Mouse (Mus musculus): ENCODE results near the gene H2-Ab1.

Gene H2-Ab1

DNA sequence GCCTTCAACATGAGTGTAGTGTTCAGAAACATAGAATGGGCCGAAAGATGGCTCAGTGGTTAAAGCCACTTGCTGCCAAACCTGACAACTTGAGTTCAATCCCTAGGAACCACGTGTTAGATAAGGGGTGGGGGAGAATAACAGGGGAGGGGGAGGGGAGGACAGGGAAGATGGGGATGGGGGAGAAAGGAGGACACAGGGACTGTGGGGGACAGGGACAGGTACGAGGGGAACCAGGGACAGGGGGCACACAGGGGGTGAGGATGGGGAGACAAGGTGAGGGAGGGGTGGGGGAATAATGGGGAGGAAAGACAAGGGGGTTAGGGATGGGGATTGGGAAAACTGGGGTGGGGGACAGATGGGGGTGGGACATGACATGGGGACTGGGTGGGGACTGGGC is 17.1 kb upstream of the H2-Ab1 start:
- no peak for DNase-seq

DNA sequence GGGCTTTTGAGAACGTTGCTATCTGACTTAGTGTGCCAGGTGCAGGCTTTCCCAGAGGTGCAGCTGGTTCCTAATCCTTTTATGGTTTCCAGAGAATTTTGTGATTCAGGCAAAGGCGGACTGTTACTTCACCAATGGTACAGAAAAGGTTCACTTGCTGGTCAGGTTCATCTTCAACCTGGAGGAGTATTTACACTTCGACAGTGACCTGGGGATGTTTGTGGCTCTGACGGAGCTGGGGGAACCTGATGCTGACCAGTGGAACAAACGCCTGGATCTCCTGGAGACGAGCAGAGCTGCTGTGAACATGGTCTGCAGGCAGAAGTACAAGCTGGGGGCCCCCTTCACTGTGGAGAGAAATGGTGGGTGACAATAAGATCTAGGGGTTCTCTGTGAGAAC is 16.6 kb upstream of the H2-Ab1 start:
- no peak for DNase-seq

DNA sequence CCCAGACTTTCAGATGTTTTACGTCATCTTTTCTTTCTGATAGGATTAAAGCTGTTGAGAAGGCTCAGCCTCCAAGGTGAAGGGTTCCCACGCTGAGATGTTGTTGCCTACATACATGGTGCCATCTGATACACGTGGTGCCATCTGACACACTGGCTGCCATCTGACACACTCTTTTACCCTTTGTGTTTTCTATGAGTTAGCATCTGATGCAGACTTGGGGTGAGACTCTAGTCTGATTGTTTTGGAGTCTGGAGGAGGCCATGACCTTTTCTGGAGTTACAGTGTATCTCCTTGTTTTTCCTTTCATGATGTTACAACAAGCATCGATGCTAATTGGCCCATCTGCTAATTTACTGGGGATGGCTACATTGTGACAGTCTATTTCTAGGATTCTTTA is 12.8 kb upstream of the H2-Ab1 start:
- no peak for DNase-seq

DNA sequence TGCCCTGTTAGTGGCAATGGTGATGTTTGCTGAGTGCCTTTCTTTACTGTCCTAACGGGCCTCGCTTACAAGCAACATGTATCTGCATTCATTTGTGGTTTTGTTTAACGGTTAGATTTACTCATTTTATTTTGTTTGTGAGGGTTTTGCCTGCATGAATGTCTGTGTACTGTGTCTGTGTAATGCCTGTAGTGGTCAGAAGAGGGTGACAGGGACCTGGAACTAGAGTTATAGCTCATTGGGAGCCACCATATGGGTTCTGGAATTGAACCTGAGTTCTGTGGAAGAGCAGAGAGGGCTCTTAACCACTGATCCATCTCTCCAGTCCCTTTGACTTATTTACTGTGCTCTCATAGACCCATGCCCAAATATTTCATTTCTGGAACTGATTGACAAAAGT is 10.4 kb upstream of the H2-Ab1 start:
- DNase-seq, result no peak

DNA sequence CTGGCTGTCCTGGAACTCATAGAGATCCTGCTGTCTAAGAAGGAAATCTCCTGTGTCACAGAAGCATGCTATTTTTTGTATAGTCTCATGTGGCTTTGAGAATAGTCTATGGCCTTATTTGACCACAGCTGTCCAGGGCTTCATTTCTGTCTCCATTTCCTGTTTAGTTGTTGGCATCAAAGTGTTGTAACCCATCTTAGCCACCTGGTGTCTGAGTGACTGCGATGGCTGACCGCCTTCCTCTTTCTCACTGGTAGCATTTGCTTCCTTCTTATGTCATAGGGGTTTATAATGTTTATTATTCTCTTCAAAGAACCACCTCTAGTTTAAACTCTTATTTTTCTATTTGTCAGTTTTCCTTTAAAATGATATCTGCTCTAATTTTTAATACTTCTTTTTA is 8.7 kb upstream of the H2-Ab1 start:
- no peak for DNase-seq

DNA sequence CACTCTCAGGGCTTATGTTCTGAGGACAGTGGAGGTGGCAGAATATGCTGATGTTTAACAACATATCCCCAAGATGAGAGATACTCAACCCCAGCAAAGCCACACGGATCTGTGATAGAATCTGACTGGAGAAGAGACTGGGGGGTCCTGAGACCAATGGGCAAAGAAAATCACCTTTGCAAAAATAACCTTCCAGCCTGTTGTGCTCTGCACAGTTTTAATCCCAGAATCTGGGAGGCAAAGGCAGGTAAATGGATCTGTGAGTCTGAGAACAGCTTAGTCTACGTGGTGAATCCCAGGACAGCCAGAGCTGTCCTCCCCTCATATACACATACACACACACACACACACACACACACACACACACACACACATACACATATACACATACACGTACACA is 8.1 kb upstream of the H2-Ab1 start:
- DNase-seq, result no peak

DNA sequence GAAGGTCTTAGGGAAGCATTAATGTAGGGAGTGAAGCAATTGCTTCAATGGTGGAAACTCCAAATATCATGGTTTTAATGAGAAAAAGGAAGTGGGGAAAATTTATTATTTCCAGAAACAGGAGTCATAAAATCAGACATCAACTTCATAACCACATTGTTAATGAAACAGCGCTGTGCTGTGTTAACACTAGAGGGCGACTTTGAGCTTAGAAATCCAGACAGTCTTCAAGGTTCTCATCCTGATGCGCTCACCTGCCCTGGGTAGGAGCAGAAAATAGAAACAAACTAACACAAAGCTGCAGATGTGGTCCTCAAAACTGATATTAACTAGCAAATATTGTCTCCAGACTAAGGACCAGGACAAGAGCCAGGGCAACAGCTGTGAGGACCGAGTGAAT is 7.6 kb upstream of the H2-Ab1 start:
- peak; percentile 44 to 57 for DNase-seq

DNA sequence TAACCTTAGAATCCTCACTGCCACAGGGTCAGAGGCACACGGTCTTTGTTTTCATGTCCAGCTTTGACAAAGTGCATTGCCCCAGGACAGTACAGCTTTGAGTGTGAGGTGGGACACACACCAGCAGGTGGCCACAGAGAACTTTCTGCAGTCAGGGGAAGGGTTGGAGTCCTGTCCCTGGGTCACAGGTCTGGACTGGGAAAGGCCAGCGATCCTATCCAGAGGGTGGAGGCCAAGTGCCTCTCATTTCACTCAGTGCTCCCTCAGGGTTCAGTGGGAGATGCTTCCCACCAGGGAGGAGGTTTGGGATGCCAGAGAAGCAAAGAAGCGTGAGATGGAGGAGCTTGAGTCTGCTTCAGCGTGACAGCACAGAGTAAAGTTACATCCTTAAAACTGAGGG is 5.8 kb upstream of the H2-Ab1 start:
- DNase-seq, result no peak

DNA sequence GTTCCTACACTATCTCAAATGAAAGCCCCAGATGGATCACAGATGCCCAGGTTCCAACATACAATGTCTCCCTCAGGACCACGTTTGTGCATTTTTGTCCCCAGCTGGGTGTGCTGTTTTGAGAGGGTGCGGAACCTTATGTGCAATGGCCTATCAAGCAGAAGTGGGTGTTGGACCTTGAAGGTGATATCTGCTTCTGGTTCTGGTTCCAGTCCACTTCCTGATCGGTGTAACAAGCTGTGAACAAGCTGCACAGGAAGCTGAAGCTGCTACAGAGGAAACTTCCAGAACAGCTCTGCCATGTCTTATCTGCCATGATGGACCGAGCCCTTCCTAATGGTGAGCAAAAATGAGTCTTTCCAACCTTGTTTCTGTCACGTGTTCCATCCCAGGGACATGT is 988 bp upstream of the H2-Ab1 start:
- no peak for DNase-seq

DNA sequence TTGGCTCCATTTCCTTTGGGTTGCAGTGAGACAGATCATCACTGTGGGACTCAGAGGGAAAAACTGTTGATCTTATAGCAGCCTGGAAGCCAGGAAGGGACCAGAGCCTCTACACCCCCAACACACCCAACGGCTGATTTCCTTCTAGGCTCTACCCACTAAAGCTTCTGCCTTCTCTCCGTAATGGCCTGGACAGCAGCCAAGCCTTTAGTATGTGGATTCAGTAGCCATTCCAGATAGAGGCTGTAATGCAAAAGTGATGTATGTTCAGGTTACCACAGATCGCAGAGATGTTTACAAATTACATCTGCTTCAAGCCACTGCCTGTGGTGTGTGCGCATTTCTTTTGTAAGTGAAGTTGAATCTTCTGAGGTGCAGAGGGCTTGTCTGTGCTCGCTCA is 3.1 kb downstream of the H2-Ab1 start:
- DNase-seq, result no peak

DNA sequence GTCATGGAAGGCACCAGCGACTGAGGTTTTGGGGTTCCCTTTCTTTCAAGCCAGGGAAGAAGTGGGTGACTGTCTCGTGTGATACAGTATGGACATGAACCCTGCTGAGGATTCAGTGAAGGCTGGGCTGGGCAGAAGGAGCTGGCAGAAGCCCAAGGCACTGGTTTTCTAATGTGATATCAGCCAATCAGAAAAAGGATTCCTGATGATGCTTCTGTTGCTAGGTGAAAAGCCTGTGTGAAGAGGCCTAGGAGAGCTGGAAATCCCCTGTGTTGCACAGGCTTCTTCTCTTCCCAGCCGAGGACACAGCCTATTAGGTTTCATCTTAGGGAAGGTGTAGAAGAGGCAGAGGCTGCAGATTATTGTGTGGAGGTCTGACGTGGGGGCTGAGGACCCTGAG is 4.0 kb downstream of the H2-Ab1 start:
- DNase-seq, result peak; percentile 77 to 86

DNA sequence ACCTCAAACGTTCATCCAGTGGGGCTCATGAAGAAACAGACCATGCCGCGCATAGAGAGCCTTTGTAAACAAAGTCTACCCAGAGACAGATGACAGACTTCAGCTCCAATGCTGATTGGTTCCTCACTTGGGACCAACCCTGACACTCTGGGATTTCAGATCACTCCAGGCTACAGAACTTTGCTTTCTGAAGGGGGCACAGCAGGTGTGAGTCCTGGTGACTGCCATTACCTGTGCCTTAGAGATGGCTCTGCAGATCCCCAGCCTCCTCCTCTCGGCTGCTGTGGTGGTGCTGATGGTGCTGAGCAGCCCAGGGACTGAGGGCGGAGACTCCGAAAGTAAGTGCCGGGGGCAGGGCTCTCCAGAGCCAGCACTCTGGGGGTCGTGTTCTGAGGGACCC is 5.6 kb downstream of the H2-Ab1 start:
- peak; percentile 72 to 82 for DNase-seq

DNA sequence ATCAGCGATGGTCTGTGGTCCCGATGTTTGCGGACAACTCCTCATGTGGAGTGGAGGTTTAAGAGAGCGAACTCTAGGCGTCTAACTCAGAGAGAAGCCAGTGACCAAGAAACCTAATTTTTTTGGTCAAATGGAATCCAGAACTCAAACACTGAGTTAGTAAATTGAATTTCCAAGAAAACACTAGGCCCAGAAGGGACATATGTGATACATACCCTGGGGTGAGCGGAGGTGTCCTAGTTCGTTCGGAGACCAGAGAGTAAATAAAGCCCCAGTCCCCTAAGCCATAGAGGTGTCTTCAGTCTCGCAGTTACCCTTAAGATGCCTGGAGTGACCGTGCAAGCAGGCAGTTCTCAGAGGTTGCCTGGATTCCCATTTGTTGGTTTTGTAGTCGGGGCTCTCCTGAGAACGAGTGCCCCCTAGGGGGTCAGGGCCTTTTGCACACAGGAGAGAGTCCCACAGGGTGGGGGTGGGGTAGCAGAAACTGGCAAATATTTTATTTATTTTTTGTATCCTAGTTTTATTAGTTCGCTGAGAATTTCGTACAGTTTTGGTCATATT is 6.4 kb downstream of the H2-Ab1 start:
- DNase-seq, result peak; percentile 55 to 61

DNA sequence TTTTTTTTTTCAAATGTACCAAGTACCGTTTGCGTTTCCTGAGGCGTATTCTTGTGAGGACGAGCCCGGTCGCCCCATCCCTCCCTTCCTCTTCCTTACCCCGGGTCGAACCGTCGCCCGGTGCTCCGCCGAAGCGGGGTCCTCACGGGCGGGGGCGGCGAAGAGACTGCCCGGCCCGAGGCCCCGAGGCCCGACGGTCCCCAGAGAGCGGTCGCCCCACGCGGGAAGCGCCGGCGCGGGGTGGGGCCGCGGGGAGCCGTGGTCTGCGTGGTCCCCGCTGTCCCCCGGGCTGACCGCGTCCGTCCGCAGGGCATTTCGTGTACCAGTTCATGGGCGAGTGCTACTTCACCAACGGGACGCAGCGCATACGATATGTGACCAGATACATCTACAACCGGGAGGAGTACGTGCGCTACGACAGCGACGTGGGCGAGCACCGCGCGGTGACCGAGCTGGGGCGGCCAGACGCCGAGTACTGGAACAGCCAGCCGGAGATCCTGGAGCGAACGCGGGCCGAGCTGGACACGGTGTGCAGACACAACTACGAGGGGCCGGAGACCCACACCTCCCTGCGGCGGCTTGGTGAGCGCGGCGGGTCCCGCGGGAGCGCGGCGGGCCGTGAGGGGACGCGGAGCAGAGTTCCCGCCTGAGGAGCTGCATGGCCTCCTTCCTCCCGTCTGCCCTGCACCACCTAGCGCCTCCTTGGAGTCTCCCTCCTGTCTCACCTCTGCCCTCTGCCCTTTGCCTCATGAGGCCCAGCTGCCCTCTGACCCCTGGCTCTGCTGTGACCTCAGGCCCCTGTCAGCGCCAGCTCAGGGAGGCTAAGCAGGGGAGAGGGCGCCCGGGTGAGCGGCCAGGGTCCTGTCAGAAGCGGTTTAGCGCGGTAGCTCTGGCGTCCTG is 7.2 kb downstream of the H2-Ab1 start:
- no peak for DNase-seq

DNA sequence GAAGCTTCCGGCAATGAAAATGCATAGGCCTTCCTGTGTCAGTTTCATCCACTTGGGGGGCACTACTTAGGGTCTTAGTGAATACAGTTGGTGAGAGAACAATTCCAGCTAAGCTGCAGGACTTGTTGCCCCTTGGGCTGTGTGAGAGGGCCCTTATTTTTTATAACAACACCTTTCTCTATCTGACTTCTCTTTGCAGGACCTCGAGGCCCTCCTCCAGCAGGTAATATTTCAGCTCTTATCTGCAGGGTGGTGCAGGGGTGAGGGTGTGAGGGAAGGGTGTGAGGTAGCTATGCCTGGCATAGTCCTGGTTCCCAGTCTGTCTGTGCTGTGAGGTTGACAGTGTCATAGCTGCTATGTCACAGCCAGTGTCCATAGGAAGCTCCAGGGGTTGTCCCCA is 10.8 kb downstream of the H2-Ab1 start:
- DNase-seq, result no peak

DNA sequence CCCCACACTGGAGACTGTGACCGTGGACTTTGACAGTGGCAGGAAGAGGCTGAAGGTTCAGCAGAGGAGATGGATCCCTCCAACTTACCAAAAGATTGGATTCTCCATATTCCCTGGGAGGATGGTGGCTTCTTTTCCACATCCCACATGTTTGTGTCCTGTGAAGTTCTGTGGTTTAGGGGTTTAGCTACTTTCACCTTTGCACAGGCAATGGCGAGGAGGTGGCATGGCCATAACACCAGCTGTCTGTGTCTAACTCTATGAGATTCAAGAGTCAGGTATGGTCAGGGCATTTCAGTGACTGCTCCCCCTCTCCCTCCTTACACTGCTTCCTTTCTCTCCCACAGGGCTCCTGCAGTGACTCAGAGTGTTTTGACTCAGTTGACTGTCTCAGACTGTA is 11.3 kb downstream of the H2-Ab1 start:
- DNase-seq, result no peak

DNA sequence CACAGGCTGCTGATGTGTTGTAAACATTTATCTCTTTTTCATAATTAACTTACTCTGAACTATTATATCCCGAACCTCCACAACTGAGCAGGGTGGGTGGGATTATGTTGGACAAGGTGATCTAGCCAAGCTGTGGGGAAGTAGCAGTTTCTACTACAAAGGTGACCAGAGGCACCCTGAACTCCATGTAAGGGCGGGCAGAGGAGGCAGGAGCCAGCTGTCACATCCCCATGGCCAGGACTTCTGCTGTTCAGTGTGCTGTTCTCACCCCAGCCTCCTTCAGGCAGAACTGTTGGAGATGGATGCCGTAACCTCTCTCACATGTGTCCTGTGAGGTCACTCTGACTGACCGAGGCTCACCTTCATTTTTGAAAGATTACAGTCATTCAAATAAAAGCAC is 12.3 kb downstream of the H2-Ab1 start:
- no peak for DNase-seq

DNA sequence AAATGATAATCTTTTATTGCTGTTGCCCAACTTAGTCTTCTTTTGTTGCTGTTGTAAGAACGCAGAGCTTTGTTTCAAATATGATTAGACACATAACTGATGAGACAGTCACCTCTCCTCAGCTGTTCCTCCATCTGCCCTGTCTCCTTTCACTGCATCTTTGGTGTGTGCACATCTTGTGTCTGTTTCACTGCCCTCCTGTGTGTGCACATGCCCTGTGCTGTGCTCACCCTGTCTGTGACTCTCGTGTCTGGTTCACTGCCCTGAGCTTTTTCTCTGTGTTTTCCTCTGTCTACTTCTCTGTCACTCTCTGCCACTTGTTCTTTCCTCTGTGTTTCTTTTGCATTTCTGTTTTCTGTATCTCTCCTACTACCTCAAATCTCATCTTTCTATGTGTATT is 12.7 kb downstream of the H2-Ab1 start:
- no peak for DNase-seq

DNA sequence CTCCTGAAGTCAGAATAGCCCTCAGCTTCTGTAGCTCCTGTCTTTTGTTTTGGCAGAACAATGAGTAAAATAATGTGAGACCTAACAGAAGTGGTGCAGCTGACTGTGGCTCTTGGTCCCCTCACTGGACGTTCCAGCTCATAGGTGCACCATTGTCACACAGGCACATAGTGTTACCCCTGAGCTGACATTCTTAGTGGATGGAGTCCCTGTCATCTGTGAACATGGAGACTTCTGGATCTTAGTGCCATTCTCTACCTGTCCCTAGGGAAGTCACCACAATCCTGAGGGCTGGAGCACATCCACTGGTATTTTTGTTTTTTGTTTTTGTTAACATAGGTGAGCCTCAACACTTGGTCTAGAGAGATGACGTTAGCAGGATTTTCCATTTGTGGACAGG is 13.5 kb downstream of the H2-Ab1 start:
- DNase-seq, result no peak

DNA sequence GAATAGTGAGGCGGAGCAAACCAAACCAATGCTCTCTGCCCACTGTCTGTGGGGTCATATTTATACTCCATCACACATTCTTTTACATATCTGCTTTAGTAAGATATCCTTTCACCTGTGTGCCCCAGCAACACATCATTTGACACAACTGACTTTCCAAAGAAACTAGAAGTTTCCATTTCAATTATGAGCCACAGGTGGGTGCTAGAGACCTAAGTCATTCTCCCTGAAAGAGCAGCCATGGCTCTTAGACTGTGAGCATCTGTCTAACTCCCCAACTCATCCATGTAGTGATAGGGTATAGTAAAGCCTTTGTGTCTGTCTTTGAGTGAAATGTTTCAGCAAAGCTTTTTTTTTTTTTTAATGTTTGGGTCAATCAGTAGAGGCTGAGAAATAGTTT is 14.6 kb downstream of the H2-Ab1 start:
- DNase-seq, result no peak

DNA sequence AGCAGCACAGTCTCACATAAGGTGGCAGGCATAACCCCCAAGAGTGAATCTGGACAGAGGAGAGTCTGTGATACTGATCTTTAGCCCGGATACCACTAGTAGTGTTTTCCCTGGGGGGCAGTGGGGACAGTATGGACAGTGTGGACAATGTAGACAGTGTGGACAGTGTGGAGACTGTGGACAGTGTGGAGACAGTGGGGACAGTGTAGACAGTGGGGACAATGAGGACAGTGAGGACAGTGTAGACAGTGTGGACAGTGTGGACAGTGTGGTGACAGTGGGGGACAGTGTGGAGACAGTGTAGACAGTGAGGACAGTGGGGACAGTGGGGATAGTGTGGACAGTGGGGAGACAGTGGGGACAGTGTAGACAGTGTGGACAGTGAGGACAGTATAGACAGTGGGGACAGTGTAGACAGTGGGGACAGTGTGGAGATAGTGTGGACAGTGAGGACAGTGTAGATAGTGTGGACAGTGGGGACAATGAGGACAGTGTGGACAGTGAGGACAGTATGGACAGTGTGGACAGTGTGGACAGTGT is 23.1 kb downstream of the H2-Ab1 start:
- no peak for DNase-seq

DNA sequence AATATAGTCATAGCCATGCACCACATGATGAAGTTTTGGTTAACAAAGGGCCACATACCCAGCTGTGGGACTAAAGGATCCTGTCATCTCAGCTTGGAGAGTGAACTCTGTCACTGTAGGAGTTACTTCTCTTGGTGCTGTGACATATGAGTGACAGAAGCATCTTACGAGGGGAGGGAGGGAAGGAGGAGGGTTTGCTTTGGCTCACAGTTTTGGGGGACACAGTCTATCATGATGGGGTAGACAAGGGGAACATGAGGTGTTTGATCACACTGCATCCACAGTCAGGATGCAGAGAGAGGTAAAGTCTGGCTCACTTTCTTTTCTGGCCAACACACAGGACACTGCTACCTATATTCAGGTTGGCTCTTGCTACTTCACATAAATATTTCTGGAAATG is 24.3 kb downstream of the H2-Ab1 start:
- DNase-seq, result no peak

DNA sequence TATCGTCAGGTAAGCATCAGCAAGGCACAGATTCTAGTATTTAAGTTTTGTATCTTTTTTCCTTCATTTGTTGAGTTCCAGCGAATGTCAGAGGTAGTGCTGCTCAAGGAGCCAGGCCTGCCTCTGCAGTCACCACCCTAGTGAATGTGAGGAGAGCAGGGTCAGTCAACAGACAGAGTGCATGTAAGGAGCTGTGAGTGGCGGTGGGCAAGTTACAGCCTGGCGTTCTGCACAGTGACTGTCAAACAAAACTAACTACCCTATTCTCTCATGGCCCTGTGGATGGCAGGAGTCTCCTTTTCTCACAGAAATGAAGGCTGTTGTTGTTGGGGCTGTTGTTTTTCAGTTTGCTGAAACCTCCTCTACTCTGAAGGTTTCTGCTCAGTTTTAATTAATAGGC is 27.9 kb downstream of the H2-Ab1 start:
- no peak for DNase-seq

DNA sequence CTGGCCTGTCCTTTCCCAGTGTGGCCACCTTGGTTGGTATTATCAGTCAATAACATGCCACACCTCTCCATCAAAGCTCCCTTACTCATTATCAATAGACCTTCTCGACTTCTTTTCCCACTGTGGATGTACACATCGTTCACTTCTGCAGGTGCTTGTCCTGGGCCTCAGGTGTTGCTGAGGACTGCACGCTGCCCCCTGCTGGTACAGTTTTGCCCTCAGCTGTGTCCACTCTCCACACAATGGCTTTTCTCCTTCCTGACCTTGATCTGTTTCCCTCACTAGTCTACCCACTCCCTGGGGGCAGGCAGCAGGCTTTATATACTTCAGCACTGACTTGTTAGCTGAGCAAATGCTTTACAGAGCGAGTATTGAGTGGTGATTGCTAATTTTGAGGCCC is 28.4 kb downstream of the H2-Ab1 start:
- peak; percentile 58 to 67 for DNase-seq

DNA sequence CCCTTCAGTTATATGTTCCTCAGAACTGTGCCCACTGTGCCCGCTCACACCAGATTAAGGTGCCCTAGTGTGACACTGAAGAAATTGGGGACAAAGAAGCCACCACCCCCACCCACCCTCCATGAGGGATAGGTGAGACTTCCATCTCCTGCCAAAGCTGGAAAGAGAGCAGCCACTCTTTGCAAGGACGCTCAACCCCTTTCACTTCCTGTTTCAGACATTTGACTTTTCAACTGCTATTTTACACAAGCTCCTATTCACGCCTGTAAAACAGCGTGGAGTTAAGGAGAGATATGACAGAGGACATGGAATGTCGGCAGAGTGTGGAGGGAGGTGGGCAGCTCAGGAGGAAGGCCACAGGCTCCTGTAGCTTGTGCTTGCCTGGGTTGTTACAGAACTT is 29.0 kb downstream of the H2-Ab1 start:
- DNase-seq, result no peak

Measured in lung, adult 18-20 months (tissue).